Mouse (Mus musculus): ENCODE measurements around the gene Unc80.

GRCm38 (mm10) chr1:66672812-66673211 lies 204.6 kb downstream of the Unc80 start:
- TF ChIP-seq CTCF (IDR thresholded peaks at IDR 0.05; ENCODE audit: extremely low read depth, insufficient read depth, insufficient read length, insufficient replicate concordance), result no peak
- TF ChIP-seq POLR2A (IDR thresholded peaks at IDR 0.05; ENCODE audit: low read depth, low read length), result no peak
